Mouse (Mus musculus) v-Abl transformed pro-B cells (cell line): ENCODE data around the gene Erc2.

Experiments used
- in situ Hi-C, 2 experiments: fragments of 400-800 bp; cut with MboI; formaldehyde crosslinking; loops; one replicate each; pipeline ENCODE4 v1.15.1; 2025; ENCODE audit not compliant: unreplicated experiment in 2 of 2

Gene Erc2

DNA sequence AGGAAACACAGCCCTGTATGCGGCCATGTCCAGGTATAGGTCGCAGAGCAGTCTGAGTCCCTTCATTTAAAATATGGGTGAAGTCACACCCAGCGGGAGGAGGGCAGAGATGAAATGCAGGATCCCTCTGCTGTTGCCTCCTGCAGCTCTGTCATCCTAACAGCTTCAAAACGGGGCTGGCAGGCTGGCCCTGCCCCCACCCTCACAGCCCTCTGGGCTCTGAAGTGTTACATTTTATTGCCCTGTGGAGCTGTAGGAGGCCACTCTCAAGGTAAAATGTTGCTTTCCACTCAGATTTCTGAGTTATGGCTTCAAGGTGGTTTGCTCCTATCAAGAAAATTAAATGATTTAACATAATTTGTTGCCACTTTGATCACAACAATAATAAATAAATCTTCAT, 847.5 kb downstream of the Erc2 start:
- in situ Hi-C loops: no loop called here

- in situ Hi-C loops: no loop called here
Observed at GRCm38 (mm10) chr14:28470212-28470611, 848.0 kb downstream of the Erc2 start.

DNA sequence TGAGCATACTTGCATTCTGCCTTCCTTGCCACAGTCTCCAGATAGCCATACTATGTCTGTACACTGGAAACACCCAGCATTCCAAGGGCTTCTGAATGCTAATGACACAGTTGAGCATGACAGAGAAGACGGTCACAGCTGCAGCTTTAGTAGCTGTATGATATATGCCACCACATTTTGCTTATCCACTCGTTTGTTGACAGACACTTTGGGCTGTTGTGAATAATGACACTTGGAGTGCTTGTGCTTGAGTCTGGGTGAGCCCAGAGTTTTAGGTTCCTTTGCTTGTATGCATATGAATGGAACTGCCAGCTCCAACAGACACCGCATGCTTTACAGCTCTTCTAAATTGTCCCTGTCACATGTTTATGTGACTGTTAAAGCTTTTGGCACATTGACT, 852.8 kb downstream of the Erc2 start:
- in situ Hi-C loops: no loop called here

DNA sequence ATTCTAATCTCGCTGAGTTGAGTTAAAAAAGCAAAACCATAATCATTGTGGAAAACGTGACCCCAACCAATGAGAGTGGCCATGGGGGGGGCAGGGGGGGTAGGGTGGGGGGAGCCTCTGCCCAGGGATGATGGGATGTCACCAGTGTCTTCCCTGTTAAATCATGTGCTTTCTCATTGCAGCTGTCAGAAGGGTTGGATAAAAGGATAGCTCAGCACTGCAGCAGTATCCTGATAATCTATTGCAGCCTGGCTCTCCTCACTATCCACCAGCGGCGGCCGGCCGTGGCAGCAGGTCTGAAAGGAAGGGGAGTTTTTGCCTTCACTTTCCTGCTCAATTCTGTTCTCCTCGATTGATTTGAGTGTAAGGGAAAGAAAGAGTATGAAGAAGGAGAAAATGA, 853.2 kb downstream of the Erc2 start:
- in situ Hi-C loops: no loop called here

DNA sequence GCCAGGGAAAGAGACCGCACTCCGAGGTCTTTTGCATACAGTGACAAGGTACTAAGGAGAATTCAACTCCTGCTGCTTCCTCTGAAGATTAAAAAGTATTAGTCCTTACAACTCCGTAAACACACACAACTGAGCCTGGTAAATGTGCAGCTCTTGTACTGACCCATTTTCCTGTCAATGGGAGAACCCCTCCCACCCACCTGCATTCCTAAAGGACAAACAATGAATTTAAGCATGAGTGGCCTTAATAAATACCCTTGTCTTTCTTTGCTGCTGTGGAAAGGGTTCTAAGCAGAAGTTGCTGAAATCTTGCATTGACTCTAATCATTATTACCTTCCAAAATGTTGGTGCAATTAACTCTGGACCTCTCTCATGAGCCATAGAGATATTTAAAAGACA, 854.5 kb downstream of the Erc2 start:
- in situ Hi-C loops: no loop called here

DNA sequence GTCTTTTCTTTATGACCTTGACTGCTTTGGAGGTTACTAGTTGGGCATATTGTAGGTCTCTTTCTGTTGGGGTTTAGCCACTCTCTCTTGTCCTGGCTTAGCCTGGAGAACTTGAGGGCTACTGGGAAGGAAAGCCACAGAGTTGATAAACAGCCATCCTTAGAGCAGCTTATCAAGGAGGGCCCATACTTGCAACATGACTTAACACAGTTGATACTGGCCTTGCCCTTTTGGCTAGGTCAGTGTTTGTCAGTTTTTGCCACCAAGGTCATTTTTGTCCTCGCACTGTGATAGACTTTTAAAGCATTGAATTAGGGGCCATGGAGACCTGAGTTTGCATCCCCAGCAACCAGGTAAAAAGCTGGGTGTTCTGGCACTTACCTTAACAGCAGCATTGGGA, 858.6 kb downstream of the Erc2 start:
- in situ Hi-C loops: no loop called here

- in situ Hi-C loops: no loop called here
Observed at GRCm38 (mm10) chr14:28493806-28494205, 871.6 kb downstream of the Erc2 start.

DNA sequence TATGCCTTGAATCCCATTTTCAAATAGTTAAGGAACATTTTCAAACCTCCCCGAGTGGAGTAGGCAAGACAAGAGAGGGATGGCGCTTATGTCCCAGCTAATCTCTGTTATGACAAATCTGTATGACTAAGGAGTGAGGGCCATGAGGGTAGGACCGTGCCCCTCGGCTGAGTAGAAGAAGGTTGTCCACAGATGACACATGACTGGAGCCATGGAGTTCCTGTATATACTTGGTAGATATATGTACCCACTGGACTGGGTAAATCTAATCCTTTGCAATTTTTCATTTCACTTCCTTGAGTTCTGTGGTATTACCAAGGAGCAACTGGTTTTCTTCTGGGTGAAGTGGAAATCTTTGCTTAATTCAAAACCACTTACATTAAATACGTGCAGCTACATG, 872.0 kb downstream of the Erc2 start:
- in situ Hi-C loops: no loop called here

DNA sequence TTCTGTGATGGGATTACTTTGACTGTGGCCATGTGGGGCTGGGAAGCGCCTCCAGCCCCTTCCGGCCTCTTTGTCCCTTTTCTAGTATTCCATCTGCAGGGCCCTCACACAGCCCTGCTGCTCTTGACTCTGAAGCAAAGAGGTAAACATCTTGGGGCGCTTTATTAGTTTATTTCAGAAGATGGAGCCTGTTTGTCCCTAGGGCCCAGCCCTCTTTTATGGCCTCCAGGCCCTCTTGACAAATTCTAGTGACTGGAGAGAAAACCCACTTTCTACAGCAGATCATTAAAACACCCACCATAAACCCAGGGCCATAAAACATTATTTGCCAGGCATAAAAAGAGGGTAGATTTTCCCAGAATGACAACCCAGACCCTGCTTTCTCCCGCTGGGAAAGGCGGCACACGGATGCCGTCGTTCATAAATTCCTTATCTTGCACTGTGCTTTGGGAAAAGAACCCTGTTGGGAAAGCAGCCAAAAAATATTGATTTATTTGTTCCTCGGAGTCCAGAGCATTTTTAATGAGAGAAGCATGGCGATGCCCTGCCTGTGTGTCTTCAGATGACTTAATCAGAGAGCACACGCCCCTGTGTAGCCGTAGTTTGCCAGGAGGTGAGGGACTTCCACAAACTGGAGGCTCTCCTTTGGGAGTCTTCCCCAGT, 879.1 kb downstream of the Erc2 start:
- in situ Hi-C loops: no loop called here

DNA sequence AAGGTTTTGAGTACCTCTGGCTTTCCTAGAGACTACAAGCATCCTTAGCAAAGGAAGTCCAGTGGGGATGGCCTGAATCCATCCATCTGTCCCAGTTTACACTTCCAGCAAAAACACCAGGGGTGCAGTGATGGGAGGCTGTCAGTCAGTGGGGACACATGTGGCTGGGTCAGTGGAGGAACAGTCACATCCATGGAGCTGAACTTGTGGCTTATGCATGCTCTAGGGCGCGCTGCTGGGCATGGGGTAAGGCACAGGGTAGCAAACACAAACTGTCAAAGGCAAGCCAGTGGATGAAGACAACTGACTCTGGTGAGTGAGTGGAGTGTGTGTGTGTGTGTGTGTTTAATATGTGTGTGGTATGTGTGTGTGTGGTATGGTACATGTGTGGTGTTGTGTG, 881.0 kb downstream of the Erc2 start:
- in situ Hi-C loops: no loop called here

- in situ Hi-C loops: no loop called here
Observed at GRCm38 (mm10) chr14:28504101-28505050, 882.1 kb downstream of the Erc2 start, which contains the start of gene Wnt5a. Wnt5a (plus strand) TSS chr14:28504750.

DNA sequence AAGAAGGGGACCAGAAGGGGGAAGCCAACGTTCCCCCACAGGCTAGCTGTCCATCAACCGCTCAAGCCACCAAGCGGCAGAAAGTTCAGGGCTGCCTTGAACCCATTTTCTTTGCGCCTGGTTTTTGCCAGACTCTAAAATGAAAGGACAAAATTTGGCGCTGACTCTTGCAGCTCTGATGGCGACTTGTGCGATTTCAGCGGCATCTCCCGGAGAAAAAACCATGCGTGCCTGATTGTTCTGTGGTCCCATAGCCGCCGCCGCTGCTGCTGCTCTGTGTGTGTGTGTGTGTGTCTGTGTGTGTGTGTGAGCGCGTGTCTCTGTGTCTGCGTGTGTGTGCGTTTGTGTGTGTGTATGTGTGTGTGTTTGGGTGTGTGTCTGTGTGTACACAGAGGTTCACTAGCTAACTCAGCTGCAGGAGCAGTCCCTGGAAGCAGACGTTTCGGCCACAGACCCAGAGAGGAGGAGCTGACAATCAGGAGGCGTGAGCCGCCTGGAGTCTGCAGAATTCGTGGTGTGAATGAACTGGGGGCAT, 882.9 kb downstream of the Erc2 start:
- in situ Hi-C loops: no loop called here

- in situ Hi-C loops: no loop called here
Observed at GRCm38 (mm10) chr14:28505586-28506375, 883.6 kb downstream of the Erc2 start.

DNA sequence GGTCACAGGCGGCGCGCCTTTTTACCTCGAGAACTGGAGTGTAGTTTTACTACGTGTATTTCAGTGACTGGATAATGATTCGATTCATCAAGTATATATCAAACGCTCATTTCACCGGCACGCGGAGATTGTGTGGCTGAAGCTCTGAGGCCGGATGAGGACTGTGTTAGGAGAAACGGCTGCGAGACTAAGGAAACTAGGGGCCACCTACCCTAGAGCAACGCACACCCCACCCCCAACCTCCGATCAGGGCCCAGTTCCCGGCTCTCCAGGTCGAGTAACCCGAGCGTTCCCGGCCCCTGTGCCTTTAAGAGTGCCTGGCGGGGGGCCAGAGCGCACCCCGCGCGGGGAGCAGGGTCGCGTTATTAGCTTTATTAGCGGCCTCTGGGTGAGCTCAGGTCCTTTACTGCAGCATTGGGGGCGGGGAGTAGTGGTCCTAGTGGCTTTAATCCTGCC, 884.2 kb downstream of the Erc2 start:
- in situ Hi-C loops: no loop called here

- in situ Hi-C loops: no loop called here
Observed at GRCm38 (mm10) chr14:28507011-28507410, 884.8 kb downstream of the Erc2 start.

GRCm38 (mm10) chr14:28507471-28507870, 885.2 kb downstream of the Erc2 start:
- in situ Hi-C loops: no loop called here

DNA sequence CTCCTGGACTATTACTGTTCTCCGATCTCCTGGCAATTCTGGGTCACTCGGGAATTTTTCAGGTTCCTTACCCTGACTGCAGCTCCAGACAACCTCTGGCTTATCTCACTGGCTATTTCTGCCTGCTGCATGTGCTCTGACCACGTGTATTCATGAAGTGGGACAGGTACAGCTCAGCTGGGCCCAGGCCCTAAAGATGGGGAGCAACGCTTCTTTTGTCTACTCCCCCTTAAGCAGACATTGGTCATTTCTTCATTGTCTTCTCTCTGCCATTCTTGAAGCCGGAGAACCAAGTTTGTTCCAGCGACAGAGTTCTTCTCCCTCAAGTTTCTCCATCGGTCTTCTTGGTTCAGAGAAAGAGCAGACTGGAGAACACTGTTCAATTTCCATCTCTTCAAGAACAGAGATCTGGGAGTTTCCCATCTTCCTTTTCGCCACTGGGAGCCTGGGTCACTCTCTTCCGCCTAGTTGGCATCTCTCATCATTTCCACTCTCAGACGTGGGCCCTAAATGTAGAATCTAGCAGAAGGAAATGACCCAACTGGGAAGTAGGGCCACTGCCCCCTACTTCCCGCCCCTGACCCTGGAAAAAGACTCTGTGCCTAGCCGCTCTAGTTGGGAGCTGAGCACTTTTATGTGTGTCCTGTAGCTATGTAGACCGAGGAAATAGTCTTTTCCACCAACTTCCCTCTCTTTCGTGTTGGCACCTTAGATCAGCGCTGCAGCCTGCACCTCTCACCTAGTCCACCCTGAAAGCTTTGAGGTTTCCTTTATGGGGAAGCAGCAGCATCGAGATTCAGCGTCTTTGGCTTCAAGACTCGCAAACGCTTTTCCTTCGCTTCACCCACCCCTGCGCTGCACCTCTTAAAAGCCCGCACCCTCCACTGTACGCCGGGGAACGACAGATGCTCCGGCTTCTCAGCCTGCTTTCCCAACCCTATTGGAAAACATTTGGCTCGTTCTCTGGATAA, 886.3 kb downstream of the Erc2 start:
- in situ Hi-C loops: no loop called here

GRCm38 (mm10) chr14:28509441-28510340, 887.5 kb downstream of the Erc2 start:
- in situ Hi-C loops: no loop called here
